Mouse (Mus musculus) lung, postnatal 0 days (tissue): ENCODE data around the gene Vcan.

Source experiments
- CTCF ChIP-seq: IDR thresholded peaks from 2 replicates; pipeline ENCODE4 v1.5.1; 2016; ENCODE audit warnings: antibody characterized with exemption, mild to moderate bottlenecking
- EP300 ChIP-seq: IDR thresholded peaks from 2 replicates; pipeline ENCODE4 v1.6.1; 2016; ENCODE audit warnings: antibody characterized with exemption, mild to moderate bottlenecking, control low read depth

DNA sequence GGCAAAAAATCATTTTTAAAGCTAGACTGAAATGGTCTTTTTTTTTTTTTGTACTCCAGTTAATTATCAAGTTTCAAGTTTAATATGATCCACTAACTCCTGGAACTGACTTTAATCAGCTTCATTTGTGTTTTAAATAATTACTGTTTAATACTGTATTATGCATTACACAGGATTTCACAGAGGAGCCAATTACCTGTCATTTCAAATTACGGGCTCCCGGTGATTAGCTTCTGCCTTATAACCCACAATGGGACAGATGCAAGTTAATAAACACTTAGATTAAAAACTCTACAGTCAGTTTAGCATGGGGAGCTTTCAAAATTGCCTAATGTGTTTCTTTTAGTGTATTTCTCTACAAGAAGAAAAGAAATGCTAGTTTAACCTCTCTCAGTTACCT, 96.7 kb downstream of the Vcan start:
- no peak for TF ChIP-seq CTCF
- TF ChIP-seq EP300: no peak
